Mouse (Mus musculus): ENCODE measurements at regions not wholly inside any gene's neighbourhood (a gene's known extent, or its start where the extent isn't known, plus 50 kb on each side); places are given as distances from the start of the nearest gene placed in this dataset.

- TF ChIP-seq CTCF (conservative IDR thresholded peaks at IDR 0.05; ENCODE audit: low read length) (no peak), POU5F1 (IDR thresholded peaks at IDR 0.05; ENCODE audit: borderline replicate concordance, low read length) (no peak), NANOG (IDR thresholded peaks at IDR 0.05; ENCODE audit: borderline replicate concordance, low read length) (no peak)
Observed at GRCm38 (mm10) chr11:24350839-24351238, 273.0 kb downstream of the Bcl11a start.

Measured in E14TG2a.4 (cell line).